Mouse (Mus musculus): ENCODE data around the gene Grm1.

- TF ChIP-seq GATA1 (IDR thresholded peaks at IDR 0.05; ENCODE audit: borderline replicate concordance, low read length) (no peak), FLI1 (IDR thresholded peaks at IDR 0.05; ENCODE audit: low read length) (no peak)
Observed at GRCm38 (mm10) chr10:10795321-10795720, 286.8 kb downstream of the Grm1 start.
